Comparison of ENCODE assay signal across 8 mouse cellular contexts in genomic region chr6:146010093-146010764, GRCm38 (mm10).
DNase-seq lines count a peak whose midpoint lies in the region; ATAC-seq and TF ChIP-seq lines count a peak whose summit lies in the region.
"Had no signal": no experiment of that assay in that cellular context is flagged by ENCODE, and none has a peak within 500 bp of the region (broad histone marks: within the 10 kb centered on the region; RNA-seq: fewer than 3 reads in every experiment).

No protein-coding gene starts in this region.

- peak overlapping the region; percentile 80 for H3K27ac ChIP-seq in hindbrain, postnatal 0 days
- peak overlapping the region; percentile 46; the same call in 1 of the 2 replicates for H3K27ac ChIP-seq in limb, embryonic 10.5 days
- H3K27ac ChIP-seq: liver, embryonic 14.5 days had no signal

- H3K9ac ChIP-seq in hindbrain, postnatal 0 days (replicated peaks; ENCODE audit: low read length), result peak overlapping the region; percentile 33
- H3K9ac ChIP-seq: liver, embryonic 14.5 days had no signal

- peak; percentile 14; the same call in 1 of the 2 replicates for TF ChIP-seq CTCF in hindbrain, postnatal 0 days (IDR thresholded peaks at IDR 0.05; ENCODE audit: low read depth)

- H3K9me3 ChIP-seq in hindbrain, postnatal 0 days (ENCODE audit: low read length), result no peaks in the 10 kb centered on the region
- no peaks in the 10 kb centered on the region for H3K9me3 ChIP-seq in limb, embryonic 10.5 days (replicated peaks)

- WGBS in hindbrain, postnatal 0 days, result 23% methylated on average over 12 of the region's 12 CpGs
- WGBS in limb, embryonic 10.5 days, result 80% methylated on average over 12 of the region's 12 CpGs

- intact Hi-C loops in gastrocnemius, postnatal 14 days (cut with DNase I; ENCODE audit: low total_unique reads), result no loop called here

- H3K27me3 ChIP-seq in hindbrain, postnatal 0 days (ENCODE audit: insufficient read depth, low read length), result no peaks in the 10 kb centered on the region
- no peaks in the 10 kb centered on the region for H3K27me3 ChIP-seq in limb, embryonic 10.5 days (ENCODE audit: low read depth, poor library complexity, severe bottlenecking)

- no peak overlapping the region for H3K4me3 ChIP-seq in hindbrain, postnatal 0 days (ENCODE audit: low read length)
- H3K4me3 ChIP-seq in limb, embryonic 10.5 days, result no peak overlapping the region

- peak; percentile 68 for ATAC-seq in hindbrain, postnatal 0 days

- H3K36me3 ChIP-seq in hindbrain, postnatal 0 days (ENCODE audit: insufficient read depth, low read length), result no peaks in the 10 kb centered on the region
- no peaks in the 10 kb centered on the region for H3K36me3 ChIP-seq in limb, embryonic 10.5 days

- H3K4me1 ChIP-seq in hindbrain, postnatal 0 days (ENCODE audit: insufficient read depth, low read length), result peaks cover 26% of the 10 kb centered on the region
- peaks cover 21% of the 10 kb centered on the region; the same call in 1 of the 2 replicates for H3K4me1 ChIP-seq in limb, embryonic 10.5 days

- peak; percentile 74 for DNase-seq in adrenal gland, adult 2 months
- peak; percentile 31 for DNase-seq in cerebellum, adult 11 months
- DNase-seq in gastrocnemius, postnatal 14 days, result peak; percentile 68
- DNase-seq in hindbrain, postnatal 0 days (ENCODE audit: low spot score), result peak; percentile 59
- DNase-seq in limb, embryonic 10.5 days (ENCODE audit: low spot score), result no peak
- no peak for DNase-seq in lung, postnatal 4 days
- DNase-seq in thymus, postnatal 0 days (ENCODE audit: low spot score), result no peak

- H3K4me2 ChIP-seq in hindbrain, postnatal 0 days (ENCODE audit: low read depth, low read length), result no peak overlapping the region

Comparison
In these comparisons a context has a peak if more than half of its experiments do, and no peak if none do; other contexts are left out.
1. DNase-seq: peak in adrenal gland, adult 2 months (single experiment), cerebellum, adult 11 months (single experiment), gastrocnemius, postnatal 14 days (single experiment) and hindbrain, postnatal 0 days (single experiment); none in limb, embryonic 10.5 days (single experiment), lung, postnatal 4 days (0 of 2) and thymus, postnatal 0 days (single experiment).